Mouse (Mus musculus) limb, embryonic 14.5 days (tissue): Measurements from ENCODE around the gene Lbh. TPM values are rescaled to one million over a fixed set of nuclear protein-coding genes. Genes with fewer than 3 reads are reported as not detected.

Experiments used
- ATAC-seq: fragments of 200-750 bp; cut with Nextera tagmentation; 2 replicates; pipeline ENCODE4 v1.8.0; 2017; ENCODE audit warnings: low read depth, moderate number of reproducible peaks, moderate TSS enrichment; ENCODE audit not compliant: low FRiP score
- DNase-seq: peaks from one replicate; pipeline ENCODE4 v3.0.0-alpha.2; 2015; ENCODE audit warnings: low spot score
- H3K27ac ChIP-seq: fragments of 300-500 bp; sonication (generic); replicated peaks from 2 replicates; pipeline ENCODE4 v1.5.1; 2014; ENCODE audit warnings: low read depth, mild to moderate bottlenecking, low read length, moderate library complexity, mixed read lengths
- H3K27me3 ChIP-seq: fragments of 300-500 bp; sonication (generic); 2 replicates; pipeline ENCODE4 v1.6.1; 2014; ENCODE audit warnings: low read length, mixed read lengths; ENCODE audit not compliant: control insufficient read depth, insufficient read depth
- H3K36me3 ChIP-seq: fragments of 300-500 bp; sonication (generic); 2 replicates; pipeline ENCODE4 v1.6.1; 2014; ENCODE audit warnings: mild to moderate bottlenecking, low read length, moderate library complexity, mixed read lengths; ENCODE audit not compliant: control insufficient read depth, insufficient read depth
- H3K4me1 ChIP-seq: fragments of 300-500 bp; sonication (generic); 2 replicates; pipeline ENCODE4 v1.6.1; 2014; ENCODE audit warnings: antibody characterized with exemption, low read length, mixed read lengths; ENCODE audit not compliant: control insufficient read depth, insufficient read depth
- H3K4me2 ChIP-seq: fragments of 300-500 bp; sonication (generic); replicated peaks from 2 replicates; pipeline ENCODE4 v1.6.1; 2014; ENCODE audit warnings: low read depth, mild to moderate bottlenecking, low read length, moderate library complexity; ENCODE audit not compliant: severe bottlenecking
- H3K4me3 ChIP-seq: fragments of 300-500 bp; sonication (generic); replicated peaks from 2 replicates; pipeline ENCODE4 v1.5.1; 2014; ENCODE audit warnings: low read length
- H3K9ac ChIP-seq: fragments of 300-500 bp; sonication (generic); 2 replicates; pipeline ENCODE4 v1.6.1; 2014; ENCODE audit warnings: mild to moderate bottlenecking, low read depth, low read length, moderate library complexity; ENCODE audit not compliant: severe bottlenecking
- H3K9me3 ChIP-seq: fragments of 300-500 bp; sonication (generic); 2 replicates; pipeline ENCODE4 v1.6.1; 2016; ENCODE audit warnings: low read length; ENCODE audit not compliant: control insufficient read depth
- POLR2A ChIP-seq: fragments of 200-500 bp; IDR thresholded peaks from 2 replicates; pipeline ENCODE4 v1.8.0; 2012; ENCODE audit warnings: inconsistent platforms, mild to moderate bottlenecking, moderate library complexity, borderline replicate concordance; ENCODE audit not compliant: insufficient read depth, insufficient read length; ENCODE audit errors: extremely low read depth
- WGBS: fragments of 180-500 bp; shearing (Covaris S2); extraction: QIAGEN DNeasy Blood & Tissue Kit; methylation state at CpG from one replicate; pipeline ENCODE4 v1.1.7; 2014; 5-methylcytosine and 5-hydroxymethylcytosine counted together
- polyA plus RNA-seq, 2 experiments: library from polyadenylated mRNA; depleted of rRNA in 1 of 2; stranded (reverse) in 1 of 2; unstranded in 1 of 2; fragments of >200 nt; fragmentation: Nextera tagmentation in 1 of 2; extraction: Ambion mirVana in 1 of 2; gene quantifications; 2 replicates each; pipeline versions ENCODE4 v1.2.1 to v1.2.3; 2012 to 2014

Gene Lbh
- polyA plus RNA-seq, 2 experiments = 3.9 to 55.3 TPM

DNA sequence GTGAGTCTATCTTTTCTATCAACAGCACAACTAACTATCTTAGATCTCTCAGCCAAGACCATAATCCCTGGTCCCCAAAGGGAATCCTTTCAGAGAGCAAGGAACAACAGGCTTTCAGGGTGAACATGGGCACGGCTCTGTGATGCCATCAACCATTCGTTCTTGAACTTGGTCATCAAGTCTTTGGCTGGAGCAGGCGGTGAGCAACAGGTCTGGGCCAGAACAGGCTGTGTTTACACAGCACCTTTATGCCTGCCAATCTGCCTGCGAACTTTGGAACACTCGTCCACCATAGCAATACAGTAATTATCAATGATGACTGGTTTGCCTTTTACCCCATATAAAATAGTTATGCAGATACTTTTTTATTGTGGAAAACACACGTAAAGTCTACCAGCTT, 38.9 kb downstream of the Lbh start:
- no peak for DNase-seq
- 77% methylated on average over 6 of the region's 6 CpGs for WGBS
- Histone ChIP-seq H3K27me3 (no peaks in the 10 kb centered on the region), H3K4me3 (no peak overlapping the region), H3K27ac (no peak overlapping the region), H3K36me3 (no peaks in the 10 kb centered on the region), H3K4me2 (no peak overlapping the region), H3K9ac (no peak overlapping the region), H3K9me3 (no peaks in the 10 kb centered on the region), H3K4me1 (0 out of 2 replicates have a peak, but pooled peaks cover 3% of the 10 kb centered on the region)
- TF ChIP-seq POLR2A = no peak
- no peak for ATAC-seq

DNA sequence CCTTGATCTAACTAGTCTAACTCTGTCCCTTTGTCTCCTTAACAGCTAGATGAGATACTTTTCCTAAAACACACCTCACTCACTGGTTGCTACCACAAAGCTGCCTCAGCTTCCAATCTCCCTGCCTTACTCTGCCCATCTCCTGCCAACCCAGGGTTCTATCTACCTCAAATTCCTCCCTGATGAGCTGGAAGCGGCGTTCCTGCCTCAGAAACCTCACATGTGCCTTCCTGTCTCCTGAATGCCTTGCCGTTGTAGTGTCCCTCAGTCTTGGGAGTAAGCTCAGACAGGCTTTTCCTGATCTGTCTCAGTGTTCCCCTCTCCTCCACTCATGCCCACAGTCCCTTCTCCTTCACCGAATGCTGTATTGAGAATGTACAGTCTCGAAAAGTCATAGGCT, 40.8 kb downstream of the Lbh start:
- Histone ChIP-seq H3K4me3 (no peak overlapping the region), H3K9me3 (no peaks in the 10 kb centered on the region), H3K9ac (no peak overlapping the region), H3K27ac (no peak overlapping the region), H3K4me2 (no peak overlapping the region), H3K27me3 (no peaks in the 10 kb centered on the region), H3K36me3 (no peaks in the 10 kb centered on the region), H3K4me1 (no peaks in the 10 kb centered on the region)
- WGBS = 81% methylated on average over 5 of the region's 5 CpGs
- no peak for TF ChIP-seq POLR2A
- ATAC-seq (no peak), DNase-seq (no peak)

DNA sequence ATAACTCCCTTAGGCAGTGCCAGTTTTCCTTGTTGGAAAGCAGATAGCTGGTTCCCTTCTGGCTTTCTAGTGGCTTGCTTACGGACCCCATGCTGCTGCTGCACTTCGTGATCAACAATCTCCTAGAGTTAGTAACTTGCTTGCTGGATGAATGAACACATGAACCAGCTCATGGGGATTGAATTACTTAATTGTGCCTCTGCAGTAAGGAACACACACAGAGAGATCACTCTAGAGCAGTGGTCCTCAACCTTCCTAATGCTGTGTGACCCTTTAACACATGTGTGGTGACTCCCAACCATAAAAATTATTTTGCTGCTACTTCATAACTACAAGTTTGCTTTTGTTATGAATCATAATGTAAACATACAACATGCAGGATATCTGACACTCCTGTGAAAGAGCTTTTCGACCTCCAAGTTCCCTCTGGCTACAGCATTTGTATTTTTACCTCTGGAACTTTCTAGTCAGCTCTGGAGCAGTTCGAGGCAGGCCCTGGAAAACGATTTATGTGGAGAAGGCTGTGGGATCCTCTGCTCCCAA, 41.5 kb downstream of the Lbh start:
- H3K4me2 ChIP-seq = no peak overlapping the region
- H3K27ac ChIP-seq = no peak overlapping the region
- H3K27me3 ChIP-seq = no peaks in the 10 kb centered on the region
- WGBS = 61% methylated on average over 5 of the region's 5 CpGs
- no peak for ATAC-seq
- no peaks in the 10 kb centered on the region for H3K4me1 ChIP-seq
- H3K9ac ChIP-seq = no peak overlapping the region
- no peak overlapping the region for H3K4me3 ChIP-seq
- DNase-seq = no peak
- no peaks in the 10 kb centered on the region for H3K36me3 ChIP-seq
- TF ChIP-seq POLR2A = no peak
- no peaks in the 10 kb centered on the region for H3K9me3 ChIP-seq

DNA sequence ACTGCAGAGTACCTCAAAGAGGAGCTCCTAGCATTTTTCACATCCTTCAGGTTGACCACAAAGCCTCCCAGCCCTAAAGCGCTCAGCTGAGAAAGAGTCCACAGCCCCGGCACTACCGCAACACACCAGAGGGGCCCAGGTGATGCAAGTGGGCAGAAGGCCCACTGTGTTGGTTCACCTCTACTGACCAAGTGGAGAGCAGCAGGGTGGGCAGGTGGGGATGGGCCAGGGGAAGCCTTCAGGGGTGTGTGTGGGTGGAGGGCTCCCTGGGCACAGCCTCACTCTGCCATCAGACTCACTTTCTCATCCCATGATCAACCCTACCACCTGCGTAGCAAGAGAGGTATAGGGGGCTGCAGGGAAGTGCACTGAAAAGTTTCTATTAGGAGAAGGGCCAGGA, 42.1 kb downstream of the Lbh start:
- Histone ChIP-seq H3K9me3 (no peaks in the 10 kb centered on the region), H3K4me1 (peaks cover 1% of the 10 kb centered on the region; the same call in 1 of the 2 replicates), H3K27me3 (no peaks in the 10 kb centered on the region), H3K36me3 (no peaks in the 10 kb centered on the region), H3K9ac (no peak overlapping the region), H3K4me3 (no peak overlapping the region), H3K27ac (no peak overlapping the region), H3K4me2 (no peak overlapping the region)
- no peak for ATAC-seq
- no peak for TF ChIP-seq POLR2A
- DNase-seq = no peak
- 98% methylated on average over 4 of the region's 4 CpGs for WGBS

DNA sequence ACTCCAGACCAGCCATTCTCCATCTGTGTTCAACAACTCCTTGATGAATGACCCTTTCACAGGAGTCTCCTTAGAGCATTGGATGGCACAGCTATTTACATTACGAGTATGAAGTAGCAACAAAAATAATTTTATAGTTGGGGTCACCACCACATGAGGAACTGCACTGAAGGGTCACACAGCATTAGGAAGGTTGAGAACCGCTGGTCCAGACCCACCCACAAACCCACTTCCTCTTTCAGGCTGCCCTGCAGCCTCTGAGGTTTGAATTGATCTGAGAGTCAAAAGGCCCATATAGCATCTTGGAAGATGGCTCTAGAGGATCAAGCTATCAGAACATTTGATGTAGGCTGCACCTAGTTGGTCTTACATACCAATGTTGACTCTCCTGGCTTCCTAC, 42.8 kb downstream of the Lbh start:
- Histone ChIP-seq H3K4me2 (no peak overlapping the region), H3K27me3 (no peaks in the 10 kb centered on the region), H3K27ac (no peak overlapping the region), H3K4me3 (no peak overlapping the region), H3K9ac (no peak overlapping the region), H3K36me3 (no peaks in the 10 kb centered on the region), H3K4me1 (peaks cover 5% of the 10 kb centered on the region), H3K9me3 (no peaks in the 10 kb centered on the region)
- DNase-seq (no peak), ATAC-seq (no peak)
- TF ChIP-seq POLR2A = no peak
- 82% methylated on average over 2 of the region's 2 CpGs for WGBS
